Comparison of ENCODE assay signal across 25 mouse cellular contexts in genomic region chr1:80519893-80520292, GRCm38 (mm10). TPM values are rescaled to one million over a fixed set of nuclear protein-coding genes. Genes with fewer than 3 reads are reported as not detected.
DNase-seq lines count a peak whose midpoint lies in the region; ATAC-seq and TF ChIP-seq lines count a peak whose summit lies in the region.
"Had no signal": no experiment of that assay in that cellular context is flagged by ENCODE, and none has a peak within 500 bp of the region (broad histone marks: within the 10 kb centered on the region; RNA-seq: fewer than 3 reads in every experiment).

No protein-coding gene starts in this region.

- H3K36me3 ChIP-seq in forebrain, embryonic 16.5 days (ENCODE audit: control insufficient read depth, insufficient read depth): no peaks in the 10 kb centered on the region
- no peaks in the 10 kb centered on the region for H3K36me3 ChIP-seq in forebrain, embryonic 10.5 days (replicated peaks)
- H3K36me3 ChIP-seq: embryonic facial prominence, embryonic 15.5 days; heart, embryonic 13.5 days; hindbrain, embryonic 12.5 days had no signal

- H3K9me3 ChIP-seq in forebrain, embryonic 16.5 days (ENCODE audit: control insufficient read depth, low read length): no peaks in the 10 kb centered on the region
- H3K9me3 ChIP-seq in forebrain, embryonic 10.5 days: no peaks in the 10 kb centered on the region
- H3K9me3 ChIP-seq: embryonic facial prominence, embryonic 15.5 days; heart, embryonic 13.5 days; hindbrain, embryonic 12.5 days had no signal

- peak; percentile 45 for ATAC-seq in forebrain, embryonic 16.5 days
- ATAC-seq: hindbrain, embryonic 16.5 days had no signal

- no peak for TF ChIP-seq POLR2A in brain, embryonic 14.5 days (IDR thresholded peaks at IDR 0.05; ENCODE audit: borderline replicate concordance, extremely low read depth, insufficient read depth, insufficient read length, poor library complexity, severe bottlenecking)

- no peaks in the 10 kb centered on the region for H3K27me3 ChIP-seq in forebrain, embryonic 16.5 days (replicated peaks; ENCODE audit: control insufficient read depth, insufficient read depth, low read length)
- H3K27me3 ChIP-seq in forebrain, embryonic 10.5 days (ENCODE audit: poor library complexity, severe bottlenecking): no peaks in the 10 kb centered on the region
- H3K27me3 ChIP-seq: embryonic facial prominence, embryonic 15.5 days; heart, embryonic 13.5 days; hindbrain, embryonic 12.5 days had no signal

- H3K27ac ChIP-seq in forebrain, embryonic 16.5 days (ENCODE audit: low read length): no peak overlapping the region
- H3K27ac ChIP-seq in forebrain, embryonic 10.5 days: no peak overlapping the region
- H3K27ac ChIP-seq: embryonic facial prominence, embryonic 15.5 days; gastrocnemius, adult 2 months; heart, embryonic 13.5 days; hindbrain, embryonic 12.5 days had no signal

- no peak overlapping the region for H3K4me3 ChIP-seq in forebrain, embryonic 16.5 days (replicated peaks; ENCODE audit: low read length)
- no peak overlapping the region for H3K4me3 ChIP-seq in forebrain, embryonic 10.5 days
- H3K4me3 ChIP-seq: embryonic facial prominence, embryonic 15.5 days; erythroblast, embryonic 14.5 days; gastrocnemius, adult 2 months; heart, embryonic 13.5 days; hindbrain, embryonic 12.5 days had no signal

- DNase-seq in forebrain, embryonic 10.5 days (ENCODE audit: extremely low spot score, low spot score): no peak
- peak; percentile 4 for DNase-seq in lung, postnatal 10 days
- DNase-seq in lung, postnatal 4 days: no peak
- peak; percentile 47 for DNase-seq in brain, embryonic 14.5 days (ENCODE audit: low read depth)
- DNase-seq in heart, adult 8-10 months (ENCODE audit: low spot score): no peak
- DNase-seq: adrenal gland, adult 2 months; adrenal gland, postnatal 36 days; cerebellum, adult 11-12 months; cerebellum, adult 9-10 months; cerebellum, postnatal 25 days; gastrocnemius, adult 2 months; gastrocnemius, postnatal 25 days; heart, postnatal 36 days; kidney, adult 11 months had no signal

- 6% methylated on average over 1 of the region's 1 CpGs for WGBS in forebrain, embryonic 16.5 days
- 11% methylated on average over 1 of the region's 1 CpGs for WGBS in forebrain, embryonic 10.5 days

- H3K4me1 ChIP-seq in forebrain, embryonic 16.5 days (replicated peaks; ENCODE audit: control insufficient read depth, insufficient read depth, low read length): peaks cover 8% of the 10 kb centered on the region
- H3K4me1 ChIP-seq in forebrain, embryonic 10.5 days: peaks cover 8% of the 10 kb centered on the region; the same call in 1 of the 2 replicates
- H3K4me1 ChIP-seq: embryonic facial prominence, embryonic 15.5 days; heart, embryonic 13.5 days had no signal

- H3K9ac ChIP-seq in forebrain, embryonic 16.5 days (replicated peaks; ENCODE audit: low read depth, low read length): no peak overlapping the region
- H3K9ac ChIP-seq: embryonic facial prominence, embryonic 15.5 days; heart, embryonic 13.5 days; hindbrain, embryonic 12.5 days had no signal

- TF ChIP-seq CTCF in brain, embryonic 14.5 days (IDR thresholded peaks at IDR 0.05; ENCODE audit: borderline replicate concordance, extremely low read depth, insufficient read depth, insufficient read length): no peak

- no peak overlapping the region for H3K4me2 ChIP-seq in forebrain, embryonic 16.5 days (ENCODE audit: low read length)
- H3K4me2 ChIP-seq: embryonic facial prominence, embryonic 15.5 days; heart, embryonic 13.5 days; hindbrain, embryonic 12.5 days had no signal

RNA-seq across cellular contexts. Expression of gene Gm45261, which starts 58.6 kb away (rescaled TPM):
- polyA plus RNA-seq in forebrain, embryonic 16.5 days (2015; fragmentation: Nextera tagmentation; extraction: Ambion mirVana): not detected in 2 replicates
- polyA plus RNA-seq in forebrain, embryonic 10.5 days (2016; fragmentation: Nextera tagmentation; extraction: Ambion mirVana): not detected in 2 replicates
- not detected in 2 replicates for polyA plus RNA-seq in brain, embryonic 14.5 days (2012; rRNA removed)
- total RNA-seq in heart, adult 8-10 months (2022): not detected
- total RNA-seq: adrenal gland, adult 2 months; adrenal gland, postnatal 36 days; ES-E14; gastrocnemius, adult 2 months; gastrocnemius, postnatal 25 days; granulocyte monocyte progenitor cell, adult 5-6 weeks; heart, postnatal 36 days had no signal
- polyA plus RNA-seq: adrenal gland, adult 2 months; cortical plate, adult 2 months; embryonic facial prominence, embryonic 15.5 days; erythroblast, embryonic 14.5 days; heart, embryonic 13.5 days; heart, postnatal 0 days; hindbrain, embryonic 12.5 days; hindbrain, embryonic 16.5 days; intestine, embryonic 14.5 days had no signal

Comparison
In these comparisons a context has a peak if more than half of its experiments do, and no peak if none do; other contexts are left out.
1. DNase-seq: peak in lung, postnatal 10 days (single experiment) and brain, embryonic 14.5 days (single experiment); none in forebrain, embryonic 10.5 days (single experiment), lung, postnatal 4 days (0 of 2) and heart, adult 8-10 months (single experiment).